Mouse (Mus musculus): ENCODE data around the gene Gm40193. TPM values are rescaled to one million over a fixed set of nuclear protein-coding genes. Genes with fewer than 3 reads are reported as not detected.
"Not testable (repeated sequence)": the region's sequence is repeated elsewhere in the genome, so short reads cannot be mapped to it uniquely, and the experiment has no call there.

Gene Gm40193
- polyA plus RNA-seq, 1 experiment from 2014 or later, result not detected

DNA sequence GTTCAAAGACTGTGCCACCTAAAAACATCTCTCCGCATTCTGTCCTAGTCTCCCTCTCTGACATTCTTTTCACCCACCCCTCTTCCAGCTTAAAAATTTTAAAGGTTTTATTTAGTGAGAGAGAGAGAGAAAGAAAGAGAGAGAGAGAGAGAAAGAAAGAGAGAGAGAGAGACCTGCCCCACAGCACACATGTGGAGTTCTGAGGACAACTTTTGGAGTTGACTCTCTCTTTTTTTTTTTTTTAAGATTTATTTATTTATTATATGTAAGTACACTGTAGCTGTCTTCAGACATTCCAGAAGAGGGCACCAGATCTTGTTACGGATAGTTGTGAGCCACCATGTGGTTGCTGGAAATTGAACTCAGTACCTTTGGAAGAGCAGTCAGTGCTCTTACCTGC lies 1.7 kb downstream of the Gm40193 start:
- not testable (repeated sequence) for DNase-seq (ENCODE audit: low spot score); H3K27me3 ChIP-seq (ENCODE audit: low read depth, poor library complexity, severe bottlenecking); H3K9me3 ChIP-seq (replicated peaks); H3K27ac ChIP-seq; H3K4me3 ChIP-seq
- H3K36me3 ChIP-seq, result peaks cover 37% of the 10 kb centered on the region
- H3K4me1 ChIP-seq, result peaks cover 10% of the 10 kb centered on the region
- WGBS, result 75% methylated on average over 2 of the region's 2 CpGs

- Histone ChIP-seq H3K36me3 (peaks cover 40% of the 10 kb centered on the region), H3K4me1 (peaks cover 10% of the 10 kb centered on the region), H3K27me3 (ENCODE audit: low read depth, poor library complexity, severe bottlenecking) (no peaks in the 10 kb centered on the region), H3K9me3 (replicated peaks) (no peaks in the 10 kb centered on the region), H3K4me3 (no peak overlapping the region), H3K27ac (no peak overlapping the region)
- no peak for DNase-seq (ENCODE audit: low spot score)
- 84% methylated on average over 7 of the region's 7 CpGs for WGBS
Measured at GRCm38 (mm10) chr11:70528610-70529009, 4.1 kb downstream of the Gm40193 start.

DNA sequence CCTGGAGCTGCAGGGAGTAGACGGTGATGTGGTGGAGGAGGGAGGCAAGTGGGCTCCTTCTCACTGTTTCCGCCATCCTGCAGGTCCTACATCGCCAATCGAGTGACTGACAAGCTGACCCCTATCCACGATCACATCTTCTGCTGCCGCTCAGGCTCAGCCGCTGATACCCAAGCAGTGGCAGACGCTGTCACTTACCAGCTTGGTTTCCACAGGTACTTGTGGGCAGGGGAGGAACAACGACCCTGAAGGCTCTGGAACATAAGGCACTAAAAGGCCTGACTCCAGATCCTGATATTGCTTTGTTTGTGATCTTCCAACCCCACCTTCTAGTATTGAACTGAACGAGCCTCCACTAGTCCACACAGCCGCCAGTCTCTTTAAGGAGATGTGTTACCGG lies 6.5 kb downstream of the Gm40193 start:
- H3K4me3 ChIP-seq, result peak overlapping the region; percentile 81

DNA sequence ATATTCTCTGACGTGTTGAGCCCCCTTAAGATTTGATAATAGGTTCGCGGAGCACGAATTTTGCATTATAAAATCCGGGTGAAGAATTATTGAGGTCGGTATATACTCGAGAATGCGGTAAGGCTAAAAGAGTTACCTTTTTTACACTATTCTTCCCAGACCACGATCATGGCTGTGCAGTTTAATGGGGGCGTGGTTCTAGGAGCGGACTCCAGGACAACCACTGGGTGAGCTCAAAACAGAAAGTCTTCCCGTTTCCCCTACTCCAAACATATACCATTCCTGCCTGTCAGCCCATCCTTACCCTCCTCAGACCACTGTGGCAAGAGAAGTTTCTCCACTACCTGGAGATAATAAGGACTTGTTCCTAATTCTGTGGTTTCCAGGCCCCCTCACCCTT lies 7.0 kb downstream of the Gm40193 start:
- WGBS, result 3% methylated on average over 12 of the region's 12 CpGs
- no peaks in the 10 kb centered on the region for H3K9me3 ChIP-seq (replicated peaks)
- peaks cover 40% of the 10 kb centered on the region for H3K36me3 ChIP-seq
- peak overlapping the region; percentile 88 for H3K27ac ChIP-seq
- no peak for DNase-seq (ENCODE audit: low spot score)
- peaks cover 10% of the 10 kb centered on the region for H3K4me1 ChIP-seq
- peak overlapping the region; percentile 81 for H3K4me3 ChIP-seq
- H3K27me3 ChIP-seq (ENCODE audit: low read depth, poor library complexity, severe bottlenecking), result 0 out of 2 replicates have a peak, but pooled peaks cover 2% of the 10 kb centered on the region

More for the DNA sequence above, 6.5 kb downstream of the Gm40193 start:
- H3K27me3 ChIP-seq (ENCODE audit: low read depth, poor library complexity, severe bottlenecking), result no peaks in the 10 kb centered on the region
- no peak for DNase-seq (ENCODE audit: low spot score)
- no peaks in the 10 kb centered on the region for H3K9me3 ChIP-seq (replicated peaks)
- no peak overlapping the region; the same call in 1 of the 2 replicates for H3K27ac ChIP-seq
- 93% methylated on average over 12 of the region's 12 CpGs for WGBS
- H3K4me1 ChIP-seq, result peaks cover 10% of the 10 kb centered on the region
- H3K36me3 ChIP-seq, result peaks cover 40% of the 10 kb centered on the region

DNA sequence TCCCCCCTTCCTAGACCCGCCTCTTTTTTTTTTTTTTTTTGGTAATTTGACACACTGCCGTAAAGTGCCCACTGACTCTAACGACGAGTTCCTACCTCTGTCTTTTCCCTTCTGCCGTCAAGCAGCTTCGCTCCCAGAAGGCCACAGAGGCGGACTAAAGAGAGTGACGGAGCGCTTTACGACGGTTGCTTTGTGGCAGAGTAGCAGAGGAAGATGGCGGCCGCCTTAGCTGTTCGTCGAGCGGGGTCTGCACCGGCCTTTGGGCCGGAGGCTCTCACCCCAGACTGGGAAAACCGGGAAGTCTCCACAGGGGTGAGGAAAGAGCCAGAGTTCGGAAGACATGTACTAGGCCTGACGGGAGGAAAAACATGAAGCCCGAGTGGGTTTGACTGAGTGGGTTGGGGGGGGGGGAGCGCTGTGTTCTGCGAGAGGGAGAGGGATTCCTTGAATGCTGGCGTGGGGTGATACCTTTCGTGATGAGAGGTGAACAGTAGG lies 7.5 kb downstream of the Gm40193 start, which contains the start of gene Psmb6:
Psmb6 (plus strand) TSS at position 184 of the 495 bp plus-strand sequence.
- Histone ChIP-seq H3K4me1 (peaks cover 12% of the 10 kb centered on the region), H3K27me3 (ENCODE audit: low read depth, poor library complexity, severe bottlenecking) (peaks cover 4% of the 10 kb centered on the region; the same call in 1 of the 2 replicates), H3K27ac (peak within 1 kb of the TSS; percentile 88), H3K4me3 (peak within 1 kb of the TSS; percentile 81), H3K9me3 (replicated peaks) (no peaks in the 10 kb centered on the region), H3K36me3 (peaks cover 40% of the 10 kb centered on the region)
- WGBS, result under 1% methylated on average over 26 of the region's 26 CpGs
- peak; percentile 89 for DNase-seq (ENCODE audit: low spot score)

- WGBS, result 12% methylated on average over 8 of the region's 8 CpGs
- Histone ChIP-seq H3K4me3 (peak overlapping the region; percentile 81), H3K9me3 (replicated peaks) (no peaks in the 10 kb centered on the region), H3K27ac (peak overlapping the region; percentile 61; the same call in 1 of the 2 replicates), H3K27me3 (ENCODE audit: low read depth, poor library complexity, severe bottlenecking) (peaks cover 9% of the 10 kb centered on the region), H3K36me3 (peaks cover 39% of the 10 kb centered on the region), H3K4me1 (peaks cover 17% of the 10 kb centered on the region)
- no peak for DNase-seq (ENCODE audit: low spot score)
Measured at GRCm38 (mm10) chr11:70524782-70525181, 8.0 kb downstream of the Gm40193 start.

DNA sequence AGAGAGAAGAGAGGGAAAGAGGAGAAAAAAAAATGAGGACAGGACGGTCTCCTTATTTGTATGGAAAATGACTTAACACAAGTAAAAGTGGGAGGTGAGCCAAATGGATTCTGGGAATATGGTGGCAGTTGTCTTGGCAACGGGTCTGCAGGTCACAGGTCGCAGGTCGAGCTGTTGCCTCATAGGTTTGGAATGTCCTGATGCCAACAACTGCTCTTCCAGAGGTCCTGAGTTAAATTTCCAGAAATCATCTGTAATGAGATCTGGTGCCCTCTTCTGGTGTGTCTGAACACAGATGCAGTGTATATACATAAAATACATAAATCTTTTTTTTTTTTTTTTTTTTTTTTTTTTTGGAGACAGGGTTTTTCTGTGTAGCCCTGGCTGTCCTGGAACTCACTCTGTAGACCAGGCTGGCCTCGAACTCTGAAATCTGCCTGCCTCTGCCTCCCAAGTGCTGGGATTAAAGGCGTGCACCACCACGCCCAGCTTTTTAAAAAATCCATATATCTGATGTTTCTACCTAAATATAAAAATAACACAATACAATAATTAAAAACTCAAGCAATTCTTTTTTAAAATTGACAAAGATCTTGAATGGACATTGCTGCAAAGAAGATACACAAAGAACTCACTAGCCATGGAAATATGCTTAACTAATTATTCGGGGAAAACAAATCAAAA lies 9.3 kb downstream of the Gm40193 start:
- Histone ChIP-seq H3K36me3 (peaks cover 27% of the 10 kb centered on the region), H3K27me3 (ENCODE audit: low read depth, poor library complexity, severe bottlenecking) (peaks cover 16% of the 10 kb centered on the region), H3K4me1 (peaks cover 25% of the 10 kb centered on the region)
- 90% methylated on average over 8 of the region's 8 CpGs for WGBS
- not testable (repeated sequence) for H3K27ac ChIP-seq; H3K4me3 ChIP-seq; H3K9me3 ChIP-seq (replicated peaks)
- DNase-seq (ENCODE audit: low spot score), result peak; percentile 45

- Histone ChIP-seq H3K27me3 (ENCODE audit: low read depth, poor library complexity, severe bottlenecking) (peaks cover 16% of the 10 kb centered on the region), H3K9me3 (replicated peaks) (no peaks in the 10 kb centered on the region), H3K4me1 (peaks cover 15% of the 10 kb centered on the region), H3K27ac (peak overlapping the region; percentile 82), H3K4me3 (peak overlapping the region; percentile 51), H3K36me3 (no peaks in the 10 kb centered on the region)
- 11% methylated on average over 41 of the region's 41 CpGs for WGBS
- DNase-seq (ENCODE audit: low spot score), result peak; percentile 74
Measured at GRCm38 (mm10) chr11:70520178-70520769, 12.5 kb downstream of the Gm40193 start.

DNA sequence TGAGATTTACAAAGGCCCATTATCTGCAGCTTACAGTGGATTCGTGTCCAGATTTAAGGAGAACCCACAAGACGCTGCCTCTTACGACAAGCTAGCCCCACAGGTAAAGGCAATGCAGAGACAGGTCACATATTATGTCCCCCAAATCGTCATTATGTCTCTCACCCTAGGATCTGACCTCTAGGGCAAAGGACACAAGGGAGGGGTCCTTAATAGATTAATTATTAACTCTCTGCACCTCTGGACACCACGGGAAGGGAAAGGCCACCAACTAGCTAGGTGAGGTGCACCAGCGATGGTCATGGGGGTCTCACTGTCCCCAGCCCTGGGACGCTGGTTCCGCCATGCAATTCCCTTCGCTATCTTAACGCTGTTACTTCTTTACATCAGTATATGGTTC lies 13.8 kb downstream of the Gm40193 start, which contains the start of gene Gltpd2:
Gltpd2 (plus strand) TSS at position 274 of the 400 bp plus-strand sequence.
- DNase-seq (ENCODE audit: low spot score), result no peak
- H3K36me3 ChIP-seq, result no peaks in the 10 kb centered on the region
- H3K4me3 ChIP-seq, result peak within 1 kb of the TSS; percentile 51
- no peaks in the 10 kb centered on the region for H3K9me3 ChIP-seq (replicated peaks)
- peaks cover 16% of the 10 kb centered on the region for H3K27me3 ChIP-seq (ENCODE audit: low read depth, poor library complexity, severe bottlenecking)
- peaks cover 15% of the 10 kb centered on the region for H3K4me1 ChIP-seq
- 81% methylated on average over 10 of the region's 10 CpGs for WGBS
- H3K27ac ChIP-seq, result peak within 1 kb of the TSS; percentile 82

DNA sequence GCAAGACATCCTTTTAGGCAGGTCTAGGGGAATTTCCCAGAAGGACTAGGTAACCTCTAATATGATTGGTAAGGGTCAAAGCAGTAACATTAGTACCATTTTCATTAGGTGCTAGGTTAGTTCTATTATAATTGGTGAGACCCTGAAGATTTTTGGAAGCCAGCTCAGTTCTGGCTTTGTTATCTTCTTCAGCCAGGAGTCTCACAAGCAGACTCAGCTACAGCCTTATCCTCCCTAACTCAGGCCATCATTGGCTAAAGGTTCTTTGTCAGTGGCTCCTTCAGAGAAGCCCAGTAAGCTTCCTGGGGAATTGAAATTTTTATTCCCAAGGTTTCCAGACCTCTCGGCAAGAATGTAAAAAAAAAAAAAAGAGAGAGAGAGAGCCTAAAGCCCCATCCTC lies 14.3 kb downstream of the Gm40193 start:
- DNase-seq (ENCODE audit: low spot score), result no peak
- Histone ChIP-seq H3K4me1 (peaks cover 15% of the 10 kb centered on the region), H3K36me3 (no peaks in the 10 kb centered on the region), H3K4me3 (no peak overlapping the region), H3K27me3 (ENCODE audit: low read depth, poor library complexity, severe bottlenecking) (peaks cover 16% of the 10 kb centered on the region), H3K27ac (no peak overlapping the region), H3K9me3 (replicated peaks) (no peaks in the 10 kb centered on the region)
- 77% methylated on average over 1 of the region's 1 CpGs for WGBS

- no peak overlapping the region for H3K4me3 ChIP-seq
- WGBS, result 37% methylated on average over 2 of the region's 2 CpGs
- H3K9me3 ChIP-seq (replicated peaks), result no peaks in the 10 kb centered on the region
- no peaks in the 10 kb centered on the region for H3K36me3 ChIP-seq
- peaks cover 16% of the 10 kb centered on the region for H3K27me3 ChIP-seq (ENCODE audit: low read depth, poor library complexity, severe bottlenecking)
- peaks cover 16% of the 10 kb centered on the region for H3K4me1 ChIP-seq
- no peak overlapping the region for H3K27ac ChIP-seq
- DNase-seq (ENCODE audit: low spot score), result no peak
Measured at GRCm38 (mm10) chr11:70516352-70516751, 16.4 kb downstream of the Gm40193 start.

DNA sequence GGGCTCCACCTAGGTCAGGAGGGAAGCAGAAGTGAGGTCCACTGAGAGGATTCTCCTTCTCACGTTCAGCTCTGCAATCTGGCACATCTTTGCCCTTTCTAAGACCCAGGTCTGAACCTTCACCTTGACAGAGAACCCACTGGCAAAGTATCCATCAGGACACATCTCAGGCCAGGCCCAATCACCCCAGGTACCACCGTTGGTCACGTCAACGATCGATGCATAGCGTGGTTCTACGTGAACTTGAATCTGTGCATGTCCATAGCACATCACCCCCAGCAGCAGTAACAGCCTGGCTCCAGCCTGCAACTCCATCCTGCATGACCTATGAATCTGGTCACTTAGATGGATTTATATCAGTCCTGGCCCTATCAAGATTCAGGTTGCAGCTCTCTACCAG lies 18.5 kb downstream of the Gm40193 start, which contains the start of gene Vmo1:
Vmo1 (minus strand) TSS at position 329 of the 400 bp plus-strand sequence.
- Histone ChIP-seq H3K9me3 (replicated peaks) (no peaks in the 10 kb centered on the region), H3K27ac (no peak within 1 kb of the TSS), H3K4me3 (no peak within 1 kb of the TSS), H3K27me3 (ENCODE audit: low read depth, poor library complexity, severe bottlenecking) (peaks cover 15% of the 10 kb centered on the region), H3K36me3 (no peaks in the 10 kb centered on the region), H3K4me1 (peaks cover 19% of the 10 kb centered on the region)
- no peak for DNase-seq (ENCODE audit: low spot score)
- 92% methylated on average over 7 of the region's 7 CpGs for WGBS

DNA sequence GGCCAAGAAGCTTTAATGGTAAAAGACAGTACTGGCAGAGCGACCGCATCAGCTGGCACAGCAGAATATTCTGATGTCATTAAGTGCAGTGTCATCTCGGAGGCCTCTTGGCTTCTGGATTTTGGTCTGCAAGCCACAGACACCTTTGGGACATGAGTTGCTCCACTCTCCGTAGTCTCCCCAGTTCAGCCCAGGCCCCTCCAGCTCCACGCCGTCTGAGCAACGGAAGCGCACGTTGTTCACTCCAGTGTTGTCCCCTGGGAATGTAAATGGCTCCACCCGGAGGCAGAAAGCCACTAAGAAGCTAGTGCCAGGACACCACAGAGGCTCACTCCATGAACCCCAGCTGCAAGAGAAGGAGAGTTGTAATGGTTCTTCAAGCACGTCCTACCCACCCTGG lies 19.2 kb downstream of the Gm40193 start:
- no peak for DNase-seq (ENCODE audit: low spot score)
- Histone ChIP-seq H3K27ac (no peak overlapping the region), H3K4me3 (no peak overlapping the region), H3K4me1 (peaks cover 17% of the 10 kb centered on the region), H3K9me3 (replicated peaks) (no peaks in the 10 kb centered on the region), H3K27me3 (ENCODE audit: low read depth, poor library complexity, severe bottlenecking) (peaks cover 17% of the 10 kb centered on the region; the same call in 1 of the 2 replicates), H3K36me3 (no peaks in the 10 kb centered on the region)
- 69% methylated on average over 11 of the region's 11 CpGs for WGBS
